Mouse (Mus musculus) CH12.LX (cell line): ENCODE measurements at regions not wholly inside any gene's neighbourhood (a gene's known extent, or its start where the extent isn't known, plus 50 kb on each side); places are given as distances from the start of the nearest gene placed in this dataset.

ENCODE experiments used
- CHD1 ChIP-seq: IDR thresholded peaks from 2 replicates; pipeline ENCODE4 v1.6.1; 2012; ENCODE audit warnings: low read depth, low read length, improper control_type of control experiment, inconsistent platforms
- CTCF ChIP-seq, 2 experiments: IDR thresholded peaks in 1 of 2; conservative IDR thresholded peaks in 1 of 2; 2 replicates each; pipeline ENCODE4 v1.5.1; 2011 to 2012; ENCODE audit warnings: low read depth in 2 of 2, low read length in 2 of 2, improper control_type of control experiment in 1 of 2, inconsistent platforms in 1 of 2, mild to moderate bottlenecking in 1 of 2, moderate library complexity in 1 of 2
- E2F4 ChIP-seq: IDR thresholded peaks from 2 replicates; pipeline ENCODE4 v1.6.1; 2011; ENCODE audit warnings: low read depth, low read length, improper control_type of control experiment; ENCODE audit not compliant: insufficient replicate concordance
- EP300 ChIP-seq: IDR thresholded peaks from 2 replicates; pipeline ENCODE4 v1.6.1; 2011; ENCODE audit warnings: low read length, improper control_type of control experiment
- ETS1 ChIP-seq: conservative IDR thresholded peaks from 2 replicates; pipeline ENCODE4 v1.6.1; 2012; ENCODE audit warnings: low read depth, mild to moderate bottlenecking, inconsistent platforms, low read length, improper control_type of control experiment, moderate library complexity
- MAX ChIP-seq: IDR thresholded peaks from 2 replicates; pipeline ENCODE4 v1.6.1; 2011; ENCODE audit warnings: low read length, improper control_type of control experiment
- MEF2A ChIP-seq: IDR thresholded peaks from 2 replicates; pipeline ENCODE4 v1.6.1; 2014; ENCODE audit warnings: low read depth, mild to moderate bottlenecking, inconsistent platforms, low read length, improper control_type of control experiment, borderline replicate concordance
- NRF1 ChIP-seq: IDR thresholded peaks from 2 replicates; pipeline ENCODE4 v1.6.1; 2014; ENCODE audit warnings: low read depth, mild to moderate bottlenecking, inconsistent platforms, low read length, improper control_type of control experiment, moderate library complexity
- POLR2A ChIP-seq: IDR thresholded peaks from 2 replicates; pipeline ENCODE4 v1.6.1; 2011; ENCODE audit warnings: low read depth, mild to moderate bottlenecking, improper control_type of control experiment, low read length
- RAD21 ChIP-seq: IDR thresholded peaks from 2 replicates; pipeline ENCODE4 v1.6.1; 2011; ENCODE audit warnings: low read depth, mild to moderate bottlenecking, low read length, improper control_type of control experiment, moderate library complexity
- RCOR1 ChIP-seq: conservative IDR thresholded peaks from 2 replicates; pipeline ENCODE4 v1.6.1; 2012; ENCODE audit warnings: low read depth, mild to moderate bottlenecking, inconsistent platforms, low read length, improper control_type of control experiment
- TBP ChIP-seq: conservative IDR thresholded peaks from 2 replicates; pipeline ENCODE4 v1.6.1; 2011; ENCODE audit warnings: low read depth, low read length, improper control_type of control experiment
- USF1 ChIP-seq: IDR thresholded peaks from 2 replicates; pipeline ENCODE4 v1.6.1; 2014; ENCODE audit warnings: low read depth, mild to moderate bottlenecking, inconsistent platforms, low read length, improper control_type of control experiment
- USF2 ChIP-seq: conservative IDR thresholded peaks from 2 replicates; pipeline ENCODE4 v1.6.1; 2011; ENCODE audit warnings: low read depth, low read length, improper control_type of control experiment

DNA sequence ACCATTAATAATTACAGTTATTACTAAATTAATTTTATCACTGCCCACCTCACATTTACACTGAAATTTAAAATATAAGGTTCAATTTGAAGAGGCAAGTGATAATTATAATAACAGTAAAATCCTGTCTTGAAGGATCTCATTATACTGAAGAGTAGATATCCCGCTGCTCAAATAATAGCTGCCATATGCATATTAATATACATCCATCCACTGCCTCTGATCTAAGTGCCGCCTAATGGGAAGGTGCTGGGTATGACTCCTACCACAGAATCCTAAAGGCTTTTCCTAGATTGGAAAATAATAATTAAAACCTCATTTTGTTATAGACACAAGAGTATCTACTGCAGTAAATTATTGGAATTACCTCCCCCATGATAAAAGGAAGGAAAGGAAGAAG is 307.5 kb upstream of the Prkcq start:
- TF ChIP-seq USF1 (no peak), USF2 (no peak), RCOR1 (no peak), MAX (no peak), CTCF (conservative IDR thresholded peaks at IDR 0.05 in 1 of 2, IDR thresholded peaks at IDR 0.05 in 1 of 2; ENCODE audit: low read depth in 2 of 2, low read length in 2 of 2) (no peak), POLR2A (no peak), EP300 (no peak), ETS1 (no peak), MEF2A (no peak), E2F4 (no peak), NRF1 (no peak), RAD21 (no peak), CHD1 (no peak), TBP (no peak)
